Mouse (Mus musculus) intestine, embryonic 16.5 days (tissue): ENCODE measurements around the gene Elmsan1. TPM values are rescaled to one million over a fixed set of nuclear protein-coding genes. Genes with fewer than 3 reads are reported as not detected.

Source experiments
- ATAC-seq: fragments of 200-750 bp; cut with Nextera tagmentation; 2 replicates; pipeline ENCODE4 v1.8.0; 2017; ENCODE audit warnings: moderate TSS enrichment, moderate library complexity
- H3K27ac ChIP-seq: fragments of 300-500 bp; sonication (generic); 2 replicates; pipeline ENCODE4 v1.5.1; 2014; ENCODE audit warnings: mild to moderate bottlenecking, low read length
- H3K27me3 ChIP-seq: fragments of 300-500 bp; sonication (generic); replicated peaks from 2 replicates; pipeline ENCODE4 v1.6.1; 2014; ENCODE audit warnings: low read length, control low read depth, mixed read lengths; ENCODE audit not compliant: control insufficient read depth, insufficient read depth
- H3K36me3 ChIP-seq: fragments of 300-500 bp; sonication (generic); 2 replicates; pipeline ENCODE4 v1.6.1; 2014; ENCODE audit warnings: low read length, control low read depth; ENCODE audit not compliant: control insufficient read depth, insufficient read depth
- H3K4me1 ChIP-seq: fragments of 300-500 bp; sonication (generic); 2 replicates; pipeline ENCODE4 v1.6.1; 2014; ENCODE audit warnings: low read length, control low read depth, mixed read lengths; ENCODE audit not compliant: control insufficient read depth, insufficient read depth
- H3K4me2 ChIP-seq: fragments of 300-500 bp; sonication (generic); 2 replicates; pipeline ENCODE4 v1.6.1; 2014; ENCODE audit warnings: low read depth, low read length, control low read depth
- H3K4me3 ChIP-seq: fragments of 300-500 bp; sonication (generic); 2 replicates; pipeline ENCODE4 v1.5.1; 2014; ENCODE audit warnings: mild to moderate bottlenecking, low read length
- H3K9ac ChIP-seq: fragments of 300-500 bp; sonication (generic); 2 replicates; pipeline ENCODE4 v1.6.1; 2014; ENCODE audit warnings: low read depth, low read length
- H3K9me3 ChIP-seq: fragments of 300-500 bp; sonication (generic); 2 replicates; pipeline ENCODE4 v1.6.1; 2016; ENCODE audit warnings: low read length, control low read depth; ENCODE audit not compliant: control insufficient read depth
- WGBS: fragments of 180-500 bp; shearing (Covaris S2); extraction: QIAGEN DNeasy Blood & Tissue Kit; methylation state at CpG from one replicate; pipeline ENCODE4 v1.1.7; 2014; 5-methylcytosine and 5-hydroxymethylcytosine counted together
- polyA plus RNA-seq: library from polyadenylated mRNA; unstranded; fragments of >200 nt; fragmentation: Nextera tagmentation; extraction: Ambion mirVana; gene quantifications from 2 replicates; pipeline ENCODE4 v1.2.1, GENCODE M21; 2015

Elmsan1 gene
- polyA plus RNA-seq, 1 experiment from 2014 or later = 6.3 TPM

GRCm38 (mm10) chr12:84191190-84191589, 27.5 kb downstream of the Elmsan1 start:
- no peaks in the 10 kb centered on the region for H3K9me3 ChIP-seq
- no peak overlapping the region for H3K4me3 ChIP-seq
- H3K4me2 ChIP-seq = no peak overlapping the region
- H3K4me1 ChIP-seq = peaks cover 70% of the 10 kb centered on the region
- 74% methylated on average over 7 of the region's 7 CpGs for WGBS
- no peaks in the 10 kb centered on the region for H3K27me3 ChIP-seq
- no peak overlapping the region for H3K27ac ChIP-seq
- peaks cover 6% of the 10 kb centered on the region for H3K36me3 ChIP-seq
- ATAC-seq = no peak
- no peak overlapping the region for H3K9ac ChIP-seq

- Histone ChIP-seq H3K9me3 (no peaks in the 10 kb centered on the region), H3K9ac (no peak overlapping the region), H3K4me2 (peak overlapping the region; percentile 19; the same call in 1 of the 2 replicates), H3K27ac (no peak overlapping the region), H3K27me3 (no peaks in the 10 kb centered on the region), H3K36me3 (peaks cover 8% of the 10 kb centered on the region), H3K4me3 (no peak overlapping the region), H3K4me1 (peaks cover 72% of the 10 kb centered on the region)
- no peak for ATAC-seq
- WGBS = 41% methylated on average over 15 of the region's 15 CpGs
These were observed 28.4 kb downstream of the Elmsan1 start for GRCm38 (mm10) chr12:84190151-84190820.

GRCm38 (mm10) chr12:84188881-84189444, 29.7 kb downstream of the Elmsan1 start:
- Histone ChIP-seq H3K9me3 (no peaks in the 10 kb centered on the region), H3K36me3 (peaks cover 8% of the 10 kb centered on the region), H3K9ac (peak overlapping the region; percentile 36), H3K4me3 (no peak overlapping the region), H3K4me1 (peaks cover 66% of the 10 kb centered on the region), H3K27me3 (no peaks in the 10 kb centered on the region), H3K4me2 (no peak overlapping the region; the same call in 1 of the 2 replicates), H3K27ac (0 out of 2 replicates have a peak overlapping the region, but pooled peaks have one; percentile 2)
- ATAC-seq = no peak
- WGBS = 72% methylated on average over 14 of the region's 14 CpGs

GRCm38 (mm10) chr12:84187752-84188601, 30.7 kb downstream of the Elmsan1 start:
- ATAC-seq = no peak
- Histone ChIP-seq H3K4me2 (no peak overlapping the region), H3K27ac (peak overlapping the region; percentile 72), H3K9ac (peak overlapping the region; percentile 36), H3K4me1 (peaks cover 66% of the 10 kb centered on the region), H3K4me3 (no peak overlapping the region), H3K36me3 (peaks cover 8% of the 10 kb centered on the region), H3K9me3 (no peaks in the 10 kb centered on the region), H3K27me3 (no peaks in the 10 kb centered on the region)
- WGBS = 65% methylated on average over 15 of the region's 15 CpGs

- H3K4me2 ChIP-seq = no peak overlapping the region
- 0 out of 2 replicates have a peak overlapping the region, but pooled peaks have one; percentile 22 for H3K9ac ChIP-seq
- H3K4me3 ChIP-seq = no peak overlapping the region
- ATAC-seq = no peak
- peaks cover 8% of the 10 kb centered on the region for H3K36me3 ChIP-seq
- H3K9me3 ChIP-seq = no peaks in the 10 kb centered on the region
- H3K27ac ChIP-seq = peak overlapping the region; percentile 72
- 53% methylated on average over 5 of the region's 5 CpGs for WGBS
- peaks cover 62% of the 10 kb centered on the region for H3K4me1 ChIP-seq
- H3K27me3 ChIP-seq = no peaks in the 10 kb centered on the region
These were observed 31.7 kb downstream of the Elmsan1 start for GRCm38 (mm10) chr12:84186950-84187349.

- no peaks in the 10 kb centered on the region for H3K27me3 ChIP-seq
- H3K27ac ChIP-seq = no peak overlapping the region
- no peaks in the 10 kb centered on the region for H3K9me3 ChIP-seq
- ATAC-seq = no peak
- no peak overlapping the region for H3K4me3 ChIP-seq
- no peak overlapping the region for H3K9ac ChIP-seq
- peaks cover 62% of the 10 kb centered on the region for H3K4me1 ChIP-seq
- no peak overlapping the region for H3K4me2 ChIP-seq
- WGBS = 77% methylated on average over 3 of the region's 3 CpGs
- peaks cover 8% of the 10 kb centered on the region for H3K36me3 ChIP-seq
These were observed 32.1 kb downstream of the Elmsan1 start for GRCm38 (mm10) chr12:84186536-84186935.

- H3K4me1 ChIP-seq = peaks cover 62% of the 10 kb centered on the region
- no peak overlapping the region for H3K9ac ChIP-seq
- 63% methylated on average over 6 of the region's 6 CpGs for WGBS
- H3K4me2 ChIP-seq = no peak overlapping the region
- no peaks in the 10 kb centered on the region for H3K27me3 ChIP-seq
- no peaks in the 10 kb centered on the region for H3K9me3 ChIP-seq
- H3K27ac ChIP-seq = no peak overlapping the region
- no peak overlapping the region for H3K4me3 ChIP-seq
- peaks cover 8% of the 10 kb centered on the region for H3K36me3 ChIP-seq
- no peak for ATAC-seq
These were observed 33.1 kb downstream of the Elmsan1 start for GRCm38 (mm10) chr12:84185547-84185946.

- ATAC-seq = no peak
- H3K4me3 ChIP-seq = no peak overlapping the region
- H3K27me3 ChIP-seq = no peaks in the 10 kb centered on the region
- no peaks in the 10 kb centered on the region for H3K9me3 ChIP-seq
- no peak overlapping the region for H3K27ac ChIP-seq
- H3K4me1 ChIP-seq = peaks cover 62% of the 10 kb centered on the region
- 91% methylated on average over 5 of the region's 5 CpGs for WGBS
- no peak overlapping the region for H3K4me2 ChIP-seq
- H3K9ac ChIP-seq = no peak overlapping the region
- peaks cover 8% of the 10 kb centered on the region for H3K36me3 ChIP-seq
These were observed 33.7 kb downstream of the Elmsan1 start for GRCm38 (mm10) chr12:84184979-84185378.

- Histone ChIP-seq H3K9me3 (no peaks in the 10 kb centered on the region), H3K9ac (no peak overlapping the region), H3K4me1 (peaks cover 61% of the 10 kb centered on the region), H3K4me2 (no peak overlapping the region), H3K27ac (peak overlapping the region; percentile 75; the same call in 1 of the 2 replicates), H3K4me3 (no peak overlapping the region), H3K27me3 (no peaks in the 10 kb centered on the region), H3K36me3 (peaks cover 8% of the 10 kb centered on the region)
- WGBS = 50% methylated on average over 6 of the region's 6 CpGs
- no peak for ATAC-seq
These were observed 36.7 kb downstream of the Elmsan1 start for GRCm38 (mm10) chr12:84181999-84182398.
